Mouse (Mus musculus) brain, adult 2 months (tissue): ENCODE data around the gene Cnot2.

ENCODE experiments used
- DNase-seq: peaks from one replicate; pipeline ENCODE4 v3.0.0; 2011; ENCODE audit warnings: low read depth, low spot score

Gene Cnot2

GRCm38 (mm10) chr10:116481917-116482316, 99.4 kb downstream of the Cnot2 start:
- no peak for DNase-seq

DNA sequence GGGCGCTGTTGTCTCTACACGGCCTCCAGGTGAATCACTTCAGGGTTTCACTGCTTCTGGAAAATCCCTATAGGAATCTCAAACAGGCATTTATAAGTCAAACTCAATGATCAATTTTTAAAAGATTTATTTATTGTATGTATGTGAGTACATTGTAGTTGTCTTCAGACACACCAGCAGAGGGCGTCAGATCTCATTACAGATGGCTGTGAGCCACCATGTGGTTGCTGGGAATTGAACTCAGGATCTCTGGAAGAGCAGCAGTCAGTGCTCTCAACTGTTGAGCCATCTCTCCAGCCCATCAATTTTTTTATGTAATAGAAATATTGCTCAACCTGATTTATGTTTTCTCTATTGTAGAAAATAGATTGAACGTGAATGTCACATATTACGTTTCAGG, 100.3 kb downstream of the Cnot2 start:
- DNase-seq = no peak

GRCm38 (mm10) chr10:116476559-116476958, 104.8 kb downstream of the Cnot2 start:
- no peak for DNase-seq

GRCm38 (mm10) chr10:116475725-116476124, 105.6 kb downstream of the Cnot2 start:
- DNase-seq = no peak

- DNase-seq = peak; percentile 80
These were observed 107.4 kb downstream of the Cnot2 start, which contains the start of gene Kcnmb4 for GRCm38 (mm10) chr10:116473759-116474549. Gene Kcnmb4 (minus strand): TSS chr10:116473878.

DNA sequence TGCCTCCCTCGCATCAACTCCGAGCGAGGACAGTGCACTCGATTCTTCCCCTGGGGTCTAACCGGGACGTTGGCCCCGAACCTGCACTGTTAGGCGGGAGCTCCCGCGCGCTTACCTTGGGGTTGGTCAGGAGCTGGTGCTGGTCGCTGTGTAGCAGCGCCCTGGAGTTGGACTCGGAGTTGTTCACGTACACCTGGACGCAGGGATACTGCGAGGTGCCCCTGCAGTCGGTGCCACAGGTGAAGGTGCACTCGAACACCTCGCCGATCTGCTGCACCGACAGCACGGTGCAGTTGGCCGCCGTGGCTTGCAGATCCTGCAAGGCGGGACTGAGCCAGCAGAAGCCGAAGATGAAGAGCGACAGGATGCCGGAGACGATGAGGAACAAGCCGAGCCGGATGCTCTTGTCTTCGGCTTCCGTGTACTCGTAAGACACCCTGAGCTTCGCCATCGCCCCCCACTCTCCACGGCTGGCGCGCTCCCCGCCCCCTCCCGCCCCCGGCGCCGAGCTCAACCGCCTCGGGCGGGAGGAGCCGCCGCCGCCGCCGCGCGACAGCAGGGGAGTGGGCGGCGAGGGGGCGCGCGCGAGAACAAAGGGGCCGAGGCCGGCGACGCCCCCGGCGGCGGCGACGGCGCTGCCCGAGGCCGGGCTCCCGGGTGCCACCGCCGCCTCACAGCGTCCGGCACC, 108.1 kb downstream of the Cnot2 start:
- peak; percentile 85 for DNase-seq

DNA sequence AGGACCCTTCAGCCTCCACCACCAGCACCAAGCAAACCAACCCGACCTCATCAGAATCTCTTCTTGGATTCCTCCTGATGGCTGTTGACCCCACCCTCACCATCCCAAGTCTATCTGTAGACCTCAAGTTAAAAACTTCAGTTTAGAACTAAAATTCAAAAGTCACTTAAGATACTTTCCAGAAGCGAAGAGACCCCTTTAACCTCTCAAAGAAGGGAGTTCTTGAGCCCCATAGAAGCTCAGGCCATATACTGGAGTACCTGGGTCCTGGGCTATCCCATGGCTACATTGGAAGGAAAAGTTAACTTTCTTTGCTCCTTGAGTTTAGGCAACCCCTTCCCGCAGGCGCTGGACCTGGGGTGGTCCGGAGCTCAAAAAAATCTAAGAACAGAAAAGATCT, 108.7 kb downstream of the Cnot2 start:
- DNase-seq = no peak

- peak; percentile 78 for DNase-seq
These were observed 110.9 kb downstream of the Cnot2 start for GRCm38 (mm10) chr10:116470306-116470925.

- DNase-seq = no peak
These were observed 113.2 kb downstream of the Cnot2 start for GRCm38 (mm10) chr10:116468094-116468493.

GRCm38 (mm10) chr10:116463753-116464345, 117.5 kb downstream of the Cnot2 start:
- no peak for DNase-seq

- DNase-seq = no peak
These were observed 119.9 kb downstream of the Cnot2 start for GRCm38 (mm10) chr10:116461443-116461842.

DNA sequence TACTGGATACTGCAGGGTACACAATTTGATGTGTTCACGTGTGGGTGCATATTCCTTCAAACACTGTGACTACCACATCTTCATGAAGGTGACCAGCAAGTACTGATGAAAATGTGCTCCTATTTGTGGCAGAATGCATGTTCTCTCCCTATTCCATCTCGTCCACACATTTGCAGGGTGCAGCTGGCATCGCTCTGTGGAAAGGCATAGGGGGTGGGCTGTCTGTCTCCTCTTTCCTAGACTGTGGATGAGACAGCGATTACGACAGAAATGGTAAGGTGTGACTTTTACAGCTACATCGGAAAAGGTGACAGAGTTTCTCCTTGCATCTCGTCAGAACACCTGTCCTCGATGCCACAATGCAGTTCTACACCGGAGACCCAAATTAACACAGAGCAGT, 122.5 kb downstream of the Cnot2 start:
- peak; percentile 73 for DNase-seq

DNA sequence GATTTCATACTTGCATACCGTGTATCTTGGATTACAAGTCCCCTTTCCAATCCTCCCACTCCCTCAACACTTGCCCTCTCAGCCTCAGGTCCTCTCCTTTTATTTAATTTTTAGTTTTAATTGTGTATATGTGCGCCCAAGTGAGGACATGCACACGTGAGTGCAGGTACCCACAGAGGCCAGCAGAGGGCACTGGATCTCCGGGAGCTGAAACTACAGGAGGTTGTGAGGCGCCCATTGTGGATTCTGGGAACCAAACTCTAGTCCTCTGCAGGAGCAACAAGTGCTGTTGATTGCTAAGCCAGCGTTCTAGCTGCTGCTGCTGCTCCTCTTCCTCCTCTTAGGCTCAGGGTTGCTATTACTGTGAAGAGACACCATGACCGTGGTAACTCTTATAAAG, 128.5 kb downstream of the Cnot2 start:
- DNase-seq = no peak

DNA sequence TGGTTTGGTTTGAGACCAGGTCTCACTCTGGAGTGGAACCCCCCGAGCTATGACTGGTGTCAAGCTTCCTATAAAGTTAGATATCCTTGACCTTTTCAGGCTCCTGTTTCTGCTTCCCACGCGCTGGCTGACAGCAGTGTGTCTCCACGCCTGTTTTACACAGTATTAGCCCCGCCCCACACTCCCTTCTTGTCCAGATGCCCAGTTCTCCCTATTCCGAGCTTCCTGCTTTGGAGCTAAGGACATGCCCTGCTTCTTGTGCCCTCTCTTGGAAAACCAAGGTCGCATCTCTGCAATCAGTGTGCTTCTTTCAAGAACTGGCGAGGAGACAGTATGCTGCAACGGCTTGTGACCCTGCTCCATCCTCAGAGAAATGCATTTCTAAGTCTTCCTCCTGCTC, 130.7 kb downstream of the Cnot2 start:
- DNase-seq = no peak

DNA sequence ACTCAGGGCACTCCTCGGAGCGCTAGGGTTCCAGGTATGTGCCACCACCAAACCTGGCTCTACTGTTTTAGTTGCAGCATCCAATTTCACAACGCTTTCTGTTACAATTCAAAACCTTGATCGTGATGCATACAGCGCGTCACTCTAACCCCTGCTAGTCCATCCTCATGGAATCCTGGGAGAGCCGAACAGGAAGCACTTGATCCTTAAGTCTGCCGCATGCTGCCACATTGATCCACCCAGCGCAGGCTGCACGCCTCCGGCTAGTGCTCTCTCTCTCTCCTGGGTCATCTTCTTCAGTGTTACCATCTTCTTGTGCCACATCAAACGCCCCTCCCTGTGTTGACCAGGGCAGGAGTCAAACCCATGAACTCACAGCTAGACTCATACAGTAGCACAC, 133.1 kb downstream of the Cnot2 start:
- no peak for DNase-seq

- DNase-seq = no peak
These were observed 134.1 kb downstream of the Cnot2 start for GRCm38 (mm10) chr10:116447176-116447575.

DNA sequence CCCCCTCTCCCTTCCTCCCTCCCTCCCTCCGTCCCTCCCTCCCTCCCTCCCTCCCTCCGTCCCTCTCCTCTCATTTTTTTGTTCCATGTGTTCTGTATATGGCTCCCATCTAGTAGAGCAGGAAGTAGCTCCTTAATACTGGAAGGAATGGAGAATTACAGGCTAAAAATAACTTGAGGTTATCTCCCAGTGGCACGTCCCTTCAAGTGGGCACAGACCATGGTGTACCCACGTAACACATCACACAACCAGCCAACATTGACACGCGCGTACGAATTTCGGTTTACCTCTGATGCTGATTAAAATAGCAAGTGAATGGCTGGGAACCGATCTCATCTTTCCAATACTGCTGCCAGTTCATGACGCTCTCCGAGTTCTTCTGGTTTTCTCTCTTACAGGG, 135.3 kb downstream of the Cnot2 start:
- DNase-seq = no peak

- DNase-seq = no peak
These were observed 136.5 kb downstream of the Cnot2 start for GRCm38 (mm10) chr10:116444826-116445225.

GRCm38 (mm10) chr10:116444371-116444770, 136.9 kb downstream of the Cnot2 start:
- no peak for DNase-seq

- no peak for DNase-seq
These were observed 140.4 kb downstream of the Cnot2 start for GRCm38 (mm10) chr10:116440946-116441345.

- peak; percentile 51 for DNase-seq
These were observed 141.2 kb downstream of the Cnot2 start for GRCm38 (mm10) chr10:116440088-116440487.

- DNase-seq = peak; percentile 53
These were observed 145.9 kb downstream of the Cnot2 start for GRCm38 (mm10) chr10:116435455-116435854.
